16 mouse cellular contexts compared by ENCODE assay signal in the genomic region with DNA sequence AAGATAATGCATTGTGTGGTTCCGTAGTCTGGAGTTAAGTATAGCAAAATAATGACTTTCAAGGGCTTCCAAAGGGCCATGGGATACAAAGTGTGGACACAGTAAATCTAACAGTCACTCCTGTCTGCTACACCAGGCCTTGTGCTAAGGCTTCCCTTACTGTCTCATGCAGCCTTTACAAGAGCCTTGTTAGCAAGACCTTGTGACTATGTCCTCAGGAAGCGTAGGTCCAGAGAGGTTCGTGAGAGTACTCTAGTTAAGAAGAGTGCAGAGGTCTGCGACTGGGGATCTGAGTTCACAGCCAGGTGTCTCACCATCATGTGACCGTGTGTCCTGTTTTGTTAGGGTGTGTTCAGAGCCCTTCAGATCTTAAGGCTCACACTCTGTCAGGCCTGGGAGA.
"Had no signal": no experiment of that assay in that cellular context is flagged by ENCODE, and none has a peak within 500 bp of the region (broad histone marks: within the 10 kb centered on the region; RNA-seq: fewer than 3 reads in every experiment).

No protein-coding gene starts in this region.

- H3K9ac ChIP-seq: neural tube, embryonic 13.5 days; neural tube, embryonic 15.5 days; stomach, embryonic 15.5 days had no signal

- H3K9me3 ChIP-seq: neural tube, embryonic 13.5 days; neural tube, embryonic 15.5 days; stomach, embryonic 15.5 days had no signal

- H3K4me2 ChIP-seq: neural tube, embryonic 13.5 days; neural tube, embryonic 15.5 days; stomach, embryonic 15.5 days had no signal

- H3K4me3 ChIP-seq: neural tube, embryonic 13.5 days; neural tube, embryonic 15.5 days; stomach, embryonic 15.5 days had no signal

- DNase-seq: retina, postnatal 1 day; right cerebral cortex, adult 18-20 months; right cerebral cortex, postnatal 14 days; right cerebral cortex, postnatal 25 days; right cerebral cortex, postnatal 4 days; spleen, adult 18-20 months; thymus, adult 18-20 months; thymus, adult 2 months; thymus, postnatal 14 days; thymus, postnatal 25 days; thymus, postnatal 36 days; thymus, postnatal 4 days had no signal

- H3K27me3 ChIP-seq: neural tube, embryonic 13.5 days; neural tube, embryonic 15.5 days; stomach, embryonic 15.5 days had no signal

- H3K27ac ChIP-seq: neural tube, embryonic 15.5 days; stomach, embryonic 15.5 days; stomach, postnatal 0 days had no signal

- H3K4me1 ChIP-seq: neural tube, embryonic 13.5 days; neural tube, embryonic 15.5 days; stomach, embryonic 15.5 days had no signal

- H3K36me3 ChIP-seq: neural tube, embryonic 13.5 days; neural tube, embryonic 15.5 days; stomach, embryonic 15.5 days had no signal
